In the genomic region with DNA sequence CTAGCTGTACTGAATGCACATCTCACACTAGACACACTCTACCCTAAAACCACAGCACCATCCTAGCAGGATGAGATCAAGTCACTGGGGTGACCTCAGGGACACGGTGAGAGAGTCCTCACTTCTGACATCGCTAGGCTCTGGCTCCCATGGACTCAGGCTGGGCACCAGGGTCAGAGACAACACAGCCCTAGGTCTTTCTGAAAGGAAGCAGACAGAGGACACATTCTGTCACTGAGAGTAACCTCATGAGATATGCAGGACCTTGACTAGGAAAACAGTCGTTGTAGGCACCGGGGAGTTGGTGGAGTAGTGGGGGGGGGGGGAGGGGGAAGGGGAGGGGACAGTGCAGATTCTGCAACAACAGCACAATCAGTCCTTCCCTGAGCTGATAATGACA, we compare ENCODE assay signal across 33 mouse cellular contexts. TPM values are rescaled to one million over a fixed set of nuclear protein-coding genes. Genes with fewer than 3 reads are reported as not detected.
DNase-seq lines count a peak whose midpoint lies in the region; ATAC-seq and TF ChIP-seq lines count a peak whose summit lies in the region.
"Had no signal": no experiment of that assay in that cellular context is flagged by ENCODE, and none has a peak within 500 bp of the region (broad histone marks: within the 10 kb centered on the region; RNA-seq: fewer than 3 reads in every experiment).

No protein-coding gene starts in this region.

- H3K4me2 ChIP-seq in hindbrain, postnatal 0 days (ENCODE audit: low read depth, low read length) = no peak overlapping the region
- H3K4me2 ChIP-seq in liver, embryonic 16.5 days (ENCODE audit: low read depth, low read length) = peak overlapping the region; percentile 32; the same call in 1 of the 2 replicates
- H3K4me2 ChIP-seq in midbrain, embryonic 16.5 days (ENCODE audit: low read length) = no peak overlapping the region
- H3K4me2 ChIP-seq: embryonic facial prominence, embryonic 13.5 days; heart, embryonic 15.5 days; hindbrain, embryonic 13.5 days; lung, embryonic 15.5 days; neural tube, embryonic 15.5 days had no signal

- peaks cover 95% of the 10 kb centered on the region for H3K4me1 ChIP-seq in erythroblast, embryonic 14.5 days (ENCODE audit: control insufficient read depth)
- H3K4me1 ChIP-seq in hindbrain, embryonic 10.5 days (replicated peaks) = peaks cover 57% of the 10 kb centered on the region
- H3K4me1 ChIP-seq in hindbrain, postnatal 0 days (ENCODE audit: insufficient read depth, low read length) = peaks cover 14% of the 10 kb centered on the region
- H3K4me1 ChIP-seq in embryonic facial prominence, embryonic 10.5 days = peaks cover 52% of the 10 kb centered on the region
- peaks cover 82% of the 10 kb centered on the region for H3K4me1 ChIP-seq in liver, embryonic 16.5 days (ENCODE audit: control insufficient read depth, low read depth, low read length)
- H3K4me1 ChIP-seq in midbrain, embryonic 16.5 days (ENCODE audit: control insufficient read depth, insufficient read depth, low read length) = peaks cover 10% of the 10 kb centered on the region

- H3K9ac ChIP-seq in hindbrain, postnatal 0 days (replicated peaks; ENCODE audit: low read length) = no peak overlapping the region
- H3K9ac ChIP-seq in liver, embryonic 16.5 days (ENCODE audit: low read depth, low read length) = peak overlapping the region; percentile 53
- no peak overlapping the region for H3K9ac ChIP-seq in midbrain, embryonic 16.5 days (ENCODE audit: low read depth, low read length)
- H3K9ac ChIP-seq: embryonic facial prominence, embryonic 13.5 days; heart, embryonic 15.5 days; hindbrain, embryonic 13.5 days; lung, embryonic 15.5 days; neural tube, embryonic 15.5 days had no signal

- peaks cover 73% of the 10 kb centered on the region for H3K36me3 ChIP-seq in erythroblast, embryonic 14.5 days (ENCODE audit: control insufficient read depth)
- no peaks in the 10 kb centered on the region for H3K36me3 ChIP-seq in hindbrain, embryonic 10.5 days
- no peaks in the 10 kb centered on the region for H3K36me3 ChIP-seq in hindbrain, postnatal 0 days (ENCODE audit: insufficient read depth, low read length)
- H3K36me3 ChIP-seq in embryonic facial prominence, embryonic 10.5 days (replicated peaks) = no peaks in the 10 kb centered on the region
- no peaks in the 10 kb centered on the region for H3K36me3 ChIP-seq in liver, embryonic 16.5 days (ENCODE audit: control insufficient read depth, insufficient read depth)
- no peaks in the 10 kb centered on the region for H3K36me3 ChIP-seq in midbrain, embryonic 16.5 days (ENCODE audit: control insufficient read depth, insufficient read depth, low read length)
- H3K36me3 ChIP-seq: embryonic facial prominence, embryonic 13.5 days; heart, embryonic 15.5 days; hindbrain, embryonic 13.5 days; lung, embryonic 15.5 days; neural tube, embryonic 15.5 days had no signal

- WGBS in hindbrain, embryonic 10.5 days = 59% methylated on average over 4 of the region's 4 CpGs
- WGBS in hindbrain, postnatal 0 days = 55% methylated on average over 4 of the region's 4 CpGs
- WGBS in embryonic facial prominence, embryonic 10.5 days = 48% methylated on average over 4 of the region's 4 CpGs
- WGBS in liver, embryonic 16.5 days (ENCODE audit: insufficient replicate concordance) = 15% methylated on average over 4 of the region's 4 CpGs
- WGBS in midbrain, embryonic 16.5 days = 59% methylated on average over 4 of the region's 4 CpGs

- peak overlapping the region; percentile 37 for H3K4me3 ChIP-seq in erythroblast, embryonic 14.5 days (replicated peaks)
- no peak overlapping the region for H3K4me3 ChIP-seq in hindbrain, embryonic 10.5 days
- no peak overlapping the region for H3K4me3 ChIP-seq in hindbrain, postnatal 0 days (ENCODE audit: low read length)
- no peak overlapping the region for H3K4me3 ChIP-seq in embryonic facial prominence, embryonic 10.5 days
- H3K4me3 ChIP-seq in liver, embryonic 16.5 days (ENCODE audit: low read depth, low read length) = peak overlapping the region; percentile 4; the same call in 1 of the 2 replicates
- no peak overlapping the region for H3K4me3 ChIP-seq in midbrain, embryonic 16.5 days (ENCODE audit: low read depth, low read length)
- H3K4me3 ChIP-seq: embryonic facial prominence, embryonic 13.5 days; heart, adult 2 months; heart, embryonic 15.5 days; hindbrain, embryonic 13.5 days; lung, embryonic 15.5 days; neural tube, embryonic 15.5 days had no signal

- H3K27me3 ChIP-seq in erythroblast, embryonic 14.5 days (ENCODE audit: control insufficient read depth) = no peaks in the 10 kb centered on the region
- H3K27me3 ChIP-seq in hindbrain, embryonic 10.5 days (ENCODE audit: insufficient read depth, poor library complexity, severe bottlenecking) = peaks cover 23% of the 10 kb centered on the region
- no peaks in the 10 kb centered on the region for H3K27me3 ChIP-seq in hindbrain, postnatal 0 days (ENCODE audit: insufficient read depth, low read length)
- H3K27me3 ChIP-seq in embryonic facial prominence, embryonic 10.5 days (replicated peaks; ENCODE audit: low read depth, poor library complexity, severe bottlenecking) = peaks cover 17% of the 10 kb centered on the region
- no peaks in the 10 kb centered on the region for H3K27me3 ChIP-seq in liver, embryonic 16.5 days (ENCODE audit: control insufficient read depth, insufficient read depth, low read depth, low read length)
- H3K27me3 ChIP-seq in midbrain, embryonic 16.5 days (ENCODE audit: control insufficient read depth, insufficient read depth, low read depth, low read length) = no peaks in the 10 kb centered on the region
- H3K27me3 ChIP-seq: heart, embryonic 15.5 days; lung, embryonic 15.5 days; neural tube, embryonic 15.5 days had no signal

- H3K9me3 ChIP-seq in erythroblast, embryonic 14.5 days (ENCODE audit: control insufficient read depth, low read length) = no peaks in the 10 kb centered on the region
- no peaks in the 10 kb centered on the region for H3K9me3 ChIP-seq in hindbrain, embryonic 10.5 days
- no peaks in the 10 kb centered on the region for H3K9me3 ChIP-seq in hindbrain, postnatal 0 days (ENCODE audit: low read length)
- no peaks in the 10 kb centered on the region for H3K9me3 ChIP-seq in embryonic facial prominence, embryonic 10.5 days
- no peaks in the 10 kb centered on the region for H3K9me3 ChIP-seq in liver, embryonic 16.5 days (replicated peaks; ENCODE audit: control insufficient read depth, low read length)
- H3K9me3 ChIP-seq in midbrain, embryonic 16.5 days (replicated peaks; ENCODE audit: control insufficient read depth, low read length, poor library complexity, severe bottlenecking) = no peaks in the 10 kb centered on the region
- H3K9me3 ChIP-seq: embryonic facial prominence, embryonic 13.5 days; heart, embryonic 15.5 days; hindbrain, embryonic 13.5 days; lung, embryonic 15.5 days; neural tube, embryonic 15.5 days had no signal

- DNase-seq in hindbrain, embryonic 10.5 days (ENCODE audit: low spot score) = no peak
- no peak for DNase-seq in hindbrain, postnatal 0 days (ENCODE audit: low spot score)
- DNase-seq in embryonic facial prominence, embryonic 10.5 days (ENCODE audit: low spot score) = no peak
- DNase-seq in lung, postnatal 36 days = no peak
- DNase-seq: adrenal gland, adult 2 months; cerebellum, adult 8-10 months; cerebellum, postnatal 36 days; gastrocnemius, postnatal 36 days; heart, postnatal 36 days; kidney, adult 11 months; layer of hippocampus, postnatal 36 days; left cerebral cortex, postnatal 4 days; lung, postnatal 4 days; midbrain, embryonic 14.5 days; retina, postnatal 1 day; right cerebral cortex, postnatal 14 days; thymus, adult 18-20 months; thymus, postnatal 25 days had no signal

- 0 out of 2 replicates have a peak overlapping the region, but pooled peaks have one; percentile 23 for H3K27ac ChIP-seq in hindbrain, embryonic 10.5 days
- no peak overlapping the region for H3K27ac ChIP-seq in hindbrain, postnatal 0 days
- peak overlapping the region; percentile 40; the same call in 1 of the 2 replicates for H3K27ac ChIP-seq in embryonic facial prominence, embryonic 10.5 days (replicated peaks)
- peak overlapping the region; percentile 92 for H3K27ac ChIP-seq in liver, embryonic 16.5 days (ENCODE audit: low read length)
- no peak overlapping the region for H3K27ac ChIP-seq in midbrain, embryonic 16.5 days (ENCODE audit: low read length)
- H3K27ac ChIP-seq: embryonic facial prominence, embryonic 13.5 days; heart, adult 2 months; heart, embryonic 15.5 days; hindbrain, embryonic 13.5 days; lung, embryonic 15.5 days; neural tube, embryonic 15.5 days had no signal

- no peak for TF ChIP-seq CTCF in hindbrain, postnatal 0 days (IDR thresholded peaks at IDR 0.05; ENCODE audit: low read depth)

- no peak for ATAC-seq in erythroblast, adult 5-6 weeks (replicated peaks; ENCODE audit: low FRiP score, poor library complexity, severe bottlenecking)
- no peak for ATAC-seq in hindbrain, postnatal 0 days
- ATAC-seq in liver, embryonic 16.5 days (ENCODE audit: low read depth) = no peak
- ATAC-seq in midbrain, embryonic 16.5 days = no peak
- ATAC-seq: activated CD4-positive, CD25-positive, alpha-beta regulatory T cell, adult 4 months; forebrain, embryonic 14.5 days had no signal

RNA-seq across cellular contexts. Expression of a gene that starts 4.7 kb away (rescaled TPM):
- 6.8 and 7.1 TPM in 2 replicates for polyA plus RNA-seq in erythroblast, embryonic 14.5 days (2012)
- total RNA-seq in erythroblast, adult 5-6 weeks (2015; ENCODE audit: low replicate concordance) = 18.0 and 21.7 TPM in 2 replicates
- 20.1 and 31.3 TPM in 2 replicates for total RNA-seq in erythroblast, adult 5-6 weeks (2017; ENCODE audit: low replicate concordance)
- 5.6 and 9.9 TPM in 2 replicates for polyA plus RNA-seq in hindbrain, embryonic 10.5 days (2016; fragmentation: Nextera tagmentation; extraction: Ambion mirVana)
- total RNA-seq in hindbrain, postnatal 0 days (2014; rRNA removed) = 48.5 and 59.0 TPM in 2 replicates
- 20.2 and 23.0 TPM in 2 replicates for polyA plus RNA-seq in hindbrain, postnatal 0 days (2015; fragmentation: Nextera tagmentation; extraction: Ambion mirVana)
- polyA plus RNA-seq in embryonic facial prominence, embryonic 10.5 days (2016; fragmentation: Nextera tagmentation; extraction: Ambion mirVana) = 4.7 and 5.1 TPM in 2 replicates
- 13.0 and 14.1 TPM in 2 replicates for polyA plus RNA-seq in liver, embryonic 16.5 days (2015; fragmentation: Nextera tagmentation; extraction: Ambion mirVana)
- 23.5 and 24.0 TPM in 2 replicates for polyA plus RNA-seq in midbrain, embryonic 16.5 days (2015; fragmentation: Nextera tagmentation; extraction: Ambion mirVana)

RNA-seq across cellular contexts. Expression of a gene that starts 25.9 kb away (rescaled TPM):
- polyA plus RNA-seq in erythroblast, embryonic 14.5 days (2012) = 0.02 TPM in 1 of 2 replicates, not detected in the other
- total RNA-seq in erythroblast, adult 5-6 weeks (2015; ENCODE audit: low replicate concordance) = not detected in 2 replicates
- total RNA-seq in erythroblast, adult 5-6 weeks (2017; ENCODE audit: low replicate concordance) = not detected in 2 replicates
- polyA plus RNA-seq in hindbrain, embryonic 10.5 days (2016; fragmentation: Nextera tagmentation; extraction: Ambion mirVana) = 0.10 TPM in 1 of 2 replicates, not detected in the other
- total RNA-seq in hindbrain, postnatal 0 days (2014; rRNA removed) = 1.2 and 1.5 TPM in 2 replicates
- 0.76 and 1.2 TPM in 2 replicates for polyA plus RNA-seq in hindbrain, postnatal 0 days (2015; fragmentation: Nextera tagmentation; extraction: Ambion mirVana)
- polyA plus RNA-seq in embryonic facial prominence, embryonic 10.5 days (2016; fragmentation: Nextera tagmentation; extraction: Ambion mirVana) = not detected in 2 replicates
- 0.04 and 0.06 TPM in 2 replicates for polyA plus RNA-seq in liver, embryonic 16.5 days (2015; fragmentation: Nextera tagmentation; extraction: Ambion mirVana)
- polyA plus RNA-seq in midbrain, embryonic 16.5 days (2015; fragmentation: Nextera tagmentation; extraction: Ambion mirVana) = 0.45 and 0.57 TPM in 2 replicates
- total RNA-seq: CH12.LX; gastrocnemius, adult 18-20 months; gastrocnemius, postnatal 36 days; heart, adult 2 months; heart, postnatal 36 days had no signal
- polyA plus RNA-seq: activated CD4-positive, CD25-positive, alpha-beta regulatory T cell, adult 4 months; C2C12; embryonic facial prominence, embryonic 13.5 days; heart, embryonic 15.5 days had no signal

RNA-seq across cellular contexts. Expression of a gene that starts 28.1 kb away (rescaled TPM):
- 0.37 and 0.42 TPM in 2 replicates for polyA plus RNA-seq in erythroblast, embryonic 14.5 days (2012)
- 4.8 and 5.0 TPM in 2 replicates for total RNA-seq in erythroblast, adult 5-6 weeks (2015; ENCODE audit: low replicate concordance)
- total RNA-seq in erythroblast, adult 5-6 weeks (2017; ENCODE audit: low replicate concordance) = 11.2 and 20.9 TPM in 2 replicates
- 0.07 and 0.13 TPM in 2 replicates for polyA plus RNA-seq in hindbrain, embryonic 10.5 days (2016; fragmentation: Nextera tagmentation; extraction: Ambion mirVana)
- total RNA-seq in hindbrain, postnatal 0 days (2014; rRNA removed) = 0.07 and 0.47 TPM in 2 replicates
- 0.48 and 0.49 TPM in 2 replicates for polyA plus RNA-seq in hindbrain, postnatal 0 days (2015; fragmentation: Nextera tagmentation; extraction: Ambion mirVana)
- polyA plus RNA-seq in embryonic facial prominence, embryonic 10.5 days (2016; fragmentation: Nextera tagmentation; extraction: Ambion mirVana) = 0.18 TPM in 1 of 2 replicates, not detected in the other
- polyA plus RNA-seq in liver, embryonic 16.5 days (2015; fragmentation: Nextera tagmentation; extraction: Ambion mirVana) = 0.53 and 0.76 TPM in 2 replicates
- 0.35 TPM in 2 replicates for polyA plus RNA-seq in midbrain, embryonic 16.5 days (2015; fragmentation: Nextera tagmentation; extraction: Ambion mirVana)
- polyA plus RNA-seq: activated CD4-positive, CD25-positive, alpha-beta regulatory T cell, adult 4 months had no signal

RNA-seq across cellular contexts. Expression of a gene that starts 54.1 kb away (rescaled TPM):
- polyA plus RNA-seq in erythroblast, embryonic 14.5 days (2012) = 0.01 and 0.11 TPM in 2 replicates
- 4.4 and 12.7 TPM in 2 replicates for total RNA-seq in erythroblast, adult 5-6 weeks (2015; ENCODE audit: low replicate concordance)
- total RNA-seq in erythroblast, adult 5-6 weeks (2017; ENCODE audit: low replicate concordance) = 2.8 and 7.0 TPM in 2 replicates
- 17.3 and 21.2 TPM in 2 replicates for polyA plus RNA-seq in hindbrain, embryonic 10.5 days (2016; fragmentation: Nextera tagmentation; extraction: Ambion mirVana)
- total RNA-seq in hindbrain, postnatal 0 days (2014; rRNA removed) = 42.1 and 50.8 TPM in 2 replicates
- 10.7 and 11.9 TPM in 2 replicates for polyA plus RNA-seq in hindbrain, postnatal 0 days (2015; fragmentation: Nextera tagmentation; extraction: Ambion mirVana)
- polyA plus RNA-seq in embryonic facial prominence, embryonic 10.5 days (2016; fragmentation: Nextera tagmentation; extraction: Ambion mirVana) = 20.4 and 21.8 TPM in 2 replicates
- polyA plus RNA-seq in liver, embryonic 16.5 days (2015; fragmentation: Nextera tagmentation; extraction: Ambion mirVana) = 9.3 and 12.1 TPM in 2 replicates
- 22.5 and 22.8 TPM in 2 replicates for polyA plus RNA-seq in midbrain, embryonic 16.5 days (2015; fragmentation: Nextera tagmentation; extraction: Ambion mirVana)

Comparison
In these comparisons a context has a peak if more than half of its experiments do, and no peak if none do; other contexts are left out.
1. H3K27ac ChIP-seq: peak in hindbrain, embryonic 10.5 days (single experiment), embryonic facial prominence, embryonic 10.5 days (single experiment) and liver, embryonic 16.5 days (single experiment); none in hindbrain, postnatal 0 days (single experiment) and midbrain, embryonic 16.5 days (single experiment).
2. H3K4me3 ChIP-seq: peak in erythroblast, embryonic 14.5 days (single experiment) and liver, embryonic 16.5 days (single experiment); none in hindbrain, embryonic 10.5 days (single experiment), hindbrain, postnatal 0 days (single experiment), embryonic facial prominence, embryonic 10.5 days (single experiment) and midbrain, embryonic 16.5 days (single experiment).